Mouse (Mus musculus) neural tube, embryonic 11.5 days (tissue): ENCODE measurements around the gene Nudt11. TPM values are rescaled to one million over a fixed set of nuclear protein-coding genes. Genes with fewer than 3 reads are reported as not detected.
"Not testable (repeated sequence)": the region's sequence is repeated elsewhere in the genome, so short reads cannot be mapped to it uniquely, and the experiment has no call there.

Experiments used
- ATAC-seq: fragments of 200-750 bp; cut with Nextera tagmentation; 2 replicates; pipeline ENCODE4 v1.8.0; 2017; ENCODE audit warnings: moderate number of reproducible peaks, mild to moderate bottlenecking, moderate TSS enrichment, moderate library complexity; ENCODE audit not compliant: insufficient read depth, low FRiP score, low TSS enrichment
- DNase-seq: peaks from one replicate; pipeline ENCODE4 v3.0.0-alpha.2; 2015; ENCODE audit warnings: low spot score
- H3K27ac ChIP-seq: fragments of 300-500 bp; sonication (generic); 2 replicates; pipeline ENCODE4 v1.5.1; 2014; ENCODE audit warnings: low read depth, mild to moderate bottlenecking, low read length
- H3K27me3 ChIP-seq: fragments of 300-500 bp; sonication (generic); 2 replicates; pipeline ENCODE4 v1.6.1; 2014; ENCODE audit warnings: mild to moderate bottlenecking, low read length, mixed read lengths; ENCODE audit not compliant: control insufficient read depth, insufficient read depth
- H3K36me3 ChIP-seq: fragments of 300-500 bp; sonication (generic); 2 replicates; pipeline ENCODE4 v1.6.1; 2014; ENCODE audit warnings: mild to moderate bottlenecking, low read length, moderate library complexity, mixed read lengths; ENCODE audit not compliant: control insufficient read depth, insufficient read depth
- H3K4me1 ChIP-seq: fragments of 300-500 bp; sonication (generic); 2 replicates; pipeline ENCODE4 v1.6.1; 2014; ENCODE audit warnings: low read length, mixed read lengths; ENCODE audit not compliant: control insufficient read depth, insufficient read depth
- H3K4me2 ChIP-seq: fragments of 300-500 bp; sonication (generic); 2 replicates; pipeline ENCODE4 v1.6.1; 2014; ENCODE audit warnings: low read depth, mild to moderate bottlenecking, moderate library complexity
- H3K4me3 ChIP-seq: fragments of 300-500 bp; sonication (generic); 2 replicates; pipeline ENCODE4 v1.5.1; 2014; ENCODE audit warnings: low read depth, low read length
- H3K9ac ChIP-seq: fragments of 300-500 bp; sonication (generic); 2 replicates; pipeline ENCODE4 v1.6.1; 2014; ENCODE audit warnings: mild to moderate bottlenecking, low read length
- H3K9me3 ChIP-seq: fragments of 300-500 bp; sonication (generic); 2 replicates; pipeline ENCODE4 v1.6.1; 2016; ENCODE audit warnings: low read length; ENCODE audit not compliant: control insufficient read depth
- WGBS: fragments of 180-500 bp; shearing (Covaris S2); extraction: QIAGEN DNeasy Blood & Tissue Kit; methylation state at CpG from one replicate; pipeline ENCODE4 v1.1.7; 2014; 5-methylcytosine and 5-hydroxymethylcytosine counted together
- polyA plus RNA-seq: library from polyadenylated mRNA; unstranded; fragments of >200 nt; fragmentation: Nextera tagmentation; extraction: Ambion mirVana; gene quantifications from 2 replicates; pipeline ENCODE4 v1.2.1, GENCODE M21; 2014

Nudt11 gene
- 12.8 and 13.6 TPM in 2 replicates for polyA plus RNA-seq

DNA sequence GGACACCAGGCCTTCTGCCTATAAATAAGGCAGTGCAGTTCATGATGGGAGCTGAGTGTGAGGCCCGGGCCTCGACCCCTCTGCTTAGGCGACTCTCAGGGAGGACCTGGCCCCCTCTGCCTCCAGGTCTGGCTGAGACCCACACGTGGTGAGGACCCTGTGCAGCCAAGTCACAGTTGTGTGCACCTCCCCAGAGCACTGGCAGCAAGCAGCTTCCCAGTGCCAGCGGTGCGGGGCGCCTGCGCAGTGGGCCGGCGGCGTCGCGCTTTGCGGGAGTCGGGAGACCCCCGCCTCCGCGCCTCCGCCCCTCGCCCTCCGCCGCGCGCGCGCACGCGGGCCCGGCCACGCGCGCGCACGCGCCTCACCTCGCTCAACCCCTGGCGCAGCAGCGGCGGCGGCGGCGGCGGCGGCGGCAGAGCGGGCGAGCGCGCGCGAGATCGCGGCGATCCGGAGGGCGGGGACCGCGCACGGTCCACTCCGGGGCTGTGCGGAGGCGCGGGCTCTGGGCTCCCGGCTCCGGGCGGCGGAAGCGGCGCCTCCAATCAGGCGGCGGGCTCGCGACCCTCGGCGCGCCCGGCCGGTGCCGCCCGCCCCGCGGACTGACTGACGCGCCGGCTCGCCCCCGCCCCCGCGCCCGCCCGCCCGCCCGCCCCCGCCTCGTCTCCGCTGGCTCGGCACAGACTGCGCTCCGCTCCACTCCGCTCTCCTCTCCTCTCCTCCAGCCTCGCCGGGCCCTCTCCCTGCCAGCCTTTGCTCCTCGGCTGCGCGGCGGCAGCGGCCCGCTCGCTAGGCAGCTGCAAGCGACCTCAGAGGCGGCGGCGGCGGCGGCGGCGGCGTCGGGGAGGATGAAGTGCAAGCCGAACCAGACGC, at the start of gene Nudt11:
TSS of gene Nudt11 (plus strand) at position 388 of the 870 bp plus-strand sequence.
- H3K4me1 ChIP-seq, H3K27ac ChIP-seq, H3K4me2 ChIP-seq, H3K9me3 ChIP-seq, H3K9ac ChIP-seq, H3K36me3 ChIP-seq, DNase-seq, H3K27me3 ChIP-seq, H3K4me3 ChIP-seq: not testable (repeated sequence)
- 3% methylated on average over 6 of the region's 121 CpGs for WGBS
- peak; percentile 87 for ATAC-seq

DNA sequence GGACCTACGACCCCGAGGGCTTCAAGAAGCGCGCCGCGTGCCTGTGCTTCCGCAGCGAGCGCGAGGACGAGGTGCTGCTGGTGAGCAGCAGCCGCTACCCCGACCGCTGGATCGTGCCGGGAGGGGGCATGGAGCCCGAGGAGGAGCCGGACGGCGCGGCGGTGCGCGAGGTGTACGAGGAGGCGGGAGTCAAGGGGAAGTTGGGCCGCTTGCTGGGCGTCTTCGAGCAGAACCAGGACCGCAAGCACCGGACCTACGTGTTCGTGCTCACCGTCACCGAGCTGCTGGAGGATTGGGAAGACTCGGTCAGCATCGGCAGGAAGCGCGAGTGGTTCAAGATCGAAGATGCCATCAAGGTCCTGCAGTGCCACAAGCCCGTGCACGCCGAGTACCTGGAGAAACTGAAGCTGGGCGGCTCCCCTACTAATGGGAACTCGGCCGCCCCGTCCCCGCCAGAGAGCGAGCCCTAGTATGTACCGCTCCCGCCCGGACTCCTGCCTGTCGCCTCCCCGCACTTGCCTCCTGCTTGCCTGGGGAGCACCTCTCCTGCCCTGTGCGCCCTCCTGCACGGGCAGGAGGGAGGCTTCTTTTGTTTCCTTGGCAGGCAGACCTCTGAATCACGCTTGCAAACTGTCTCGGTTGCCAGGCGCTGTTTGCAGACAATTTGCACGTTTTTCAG, 822 bp downstream of the Nudt11 start:
- ATAC-seq: peak; percentile 39
- H3K9ac ChIP-seq, H3K9me3 ChIP-seq, DNase-seq, H3K36me3 ChIP-seq, H3K27ac ChIP-seq, H3K4me1 ChIP-seq, H3K27me3 ChIP-seq, H3K4me2 ChIP-seq: not testable (repeated sequence)
- peak overlapping the region; percentile 32 for H3K4me3 ChIP-seq
- WGBS: 4% methylated on average over 4 of the region's 60 CpGs

DNA sequence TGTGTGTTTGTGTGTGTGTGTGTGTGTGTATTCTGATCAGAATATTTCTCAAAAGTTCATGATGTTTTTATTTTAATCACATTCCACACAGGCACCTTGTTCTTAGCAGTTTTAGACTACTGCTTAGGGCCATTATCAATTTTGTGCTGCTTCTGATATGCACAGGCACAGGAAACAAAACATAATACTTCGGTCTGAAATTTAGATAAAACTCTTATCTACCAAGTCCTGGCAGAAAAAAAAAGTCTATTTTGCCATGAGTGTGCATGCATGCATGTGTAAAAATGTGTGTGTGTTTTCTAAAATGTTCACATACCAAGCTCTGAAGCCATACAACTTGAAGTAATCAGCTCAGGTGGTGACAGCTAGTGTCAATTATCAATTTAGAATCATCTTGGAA, 14.3 kb downstream of the Nudt11 start:
- Histone ChIP-seq H3K36me3 (no peaks in the 10 kb centered on the region), H3K4me1 (no peaks in the 10 kb centered on the region)
- 93% methylated on average over 1 of the region's 1 CpGs for WGBS

DNA sequence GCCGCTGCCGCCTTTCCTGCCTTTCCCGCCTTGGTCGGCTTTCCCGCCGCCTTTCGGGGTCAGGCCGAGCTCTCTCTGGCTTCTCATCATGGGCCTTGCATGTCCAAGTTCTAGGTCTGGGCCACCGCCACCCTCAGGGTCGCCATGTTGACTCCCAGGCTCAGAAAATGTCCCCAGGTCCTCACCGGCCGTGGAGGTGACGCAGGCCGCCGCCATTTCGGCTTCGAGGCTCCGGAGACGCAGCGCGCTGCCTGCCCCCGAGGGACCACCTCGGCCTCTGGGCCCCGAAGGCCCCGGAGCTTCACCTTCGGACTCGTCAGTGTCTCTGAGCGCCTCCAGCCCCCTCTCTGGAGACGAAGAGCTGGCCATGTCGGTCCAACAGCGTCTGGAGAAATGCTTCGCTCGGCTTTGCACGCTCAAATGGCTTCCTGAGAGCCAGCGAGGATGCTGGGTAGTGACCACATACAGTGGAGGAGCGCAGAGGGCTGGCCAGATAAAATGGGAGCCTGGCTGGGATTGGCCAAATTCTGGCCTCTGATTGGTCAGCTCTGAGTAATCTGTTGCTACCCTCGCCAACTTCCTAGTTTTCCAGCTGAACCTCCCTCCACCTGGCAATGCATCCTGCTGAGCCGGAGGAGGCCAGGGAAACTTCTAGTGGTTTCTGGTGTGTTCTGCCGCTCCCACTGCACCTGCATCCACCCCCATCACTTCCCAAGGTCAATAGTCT, 35.9 kb downstream of the Nudt11 start, which contains the start of gene AU022751:
TSS of gene AU022751 (minus strand) at position 466 of the 727 bp plus-strand sequence.
- no peaks in the 10 kb centered on the region for H3K36me3 ChIP-seq
- no peak for DNase-seq
- H3K4me3 ChIP-seq: no peak within 1 kb of the TSS
- H3K27ac ChIP-seq: no peak within 1 kb of the TSS
- H3K4me1 ChIP-seq: no peaks in the 10 kb centered on the region
- no peak for ATAC-seq
- H3K9ac ChIP-seq: no peak within 1 kb of the TSS
- 90% methylated on average over 39 of the region's 39 CpGs for WGBS
- no peaks in the 10 kb centered on the region for H3K27me3 ChIP-seq
- peaks cover 5% of the 10 kb centered on the region for H3K9me3 ChIP-seq
- H3K4me2 ChIP-seq: no peak within 1 kb of the TSS

More for the DNA sequence above, 14.3 kb downstream of the Nudt11 start:
- Histone ChIP-seq H3K4me2 (no peak overlapping the region), H3K4me3 (no peak overlapping the region), H3K27me3 (no peaks in the 10 kb centered on the region), H3K9me3 (no peaks in the 10 kb centered on the region), H3K9ac (no peak overlapping the region), H3K27ac (no peak overlapping the region)
- DNase-seq: no peak
- no peak for ATAC-seq

DNA sequence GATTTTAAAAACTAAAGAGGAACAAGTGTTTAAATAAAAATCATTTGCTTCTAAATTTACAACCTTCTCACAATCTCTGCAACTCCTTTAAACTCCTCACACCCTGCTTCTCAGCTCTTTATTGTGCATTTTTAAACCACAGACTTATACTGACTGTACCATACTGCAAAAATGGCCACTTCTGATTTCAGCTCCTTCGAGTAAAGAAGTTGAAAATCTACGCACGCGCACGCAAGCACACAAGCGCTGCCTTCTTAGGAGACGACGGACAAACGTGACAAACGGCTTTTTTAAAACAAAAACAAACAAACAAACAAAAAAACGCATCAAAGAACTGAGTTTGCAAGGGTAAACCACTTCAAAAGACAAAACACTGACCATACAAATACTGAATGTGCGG, 44.3 kb downstream of the Nudt11 start:
- no peak for DNase-seq
- peak overlapping the region; percentile 39 for H3K9ac ChIP-seq

DNA sequence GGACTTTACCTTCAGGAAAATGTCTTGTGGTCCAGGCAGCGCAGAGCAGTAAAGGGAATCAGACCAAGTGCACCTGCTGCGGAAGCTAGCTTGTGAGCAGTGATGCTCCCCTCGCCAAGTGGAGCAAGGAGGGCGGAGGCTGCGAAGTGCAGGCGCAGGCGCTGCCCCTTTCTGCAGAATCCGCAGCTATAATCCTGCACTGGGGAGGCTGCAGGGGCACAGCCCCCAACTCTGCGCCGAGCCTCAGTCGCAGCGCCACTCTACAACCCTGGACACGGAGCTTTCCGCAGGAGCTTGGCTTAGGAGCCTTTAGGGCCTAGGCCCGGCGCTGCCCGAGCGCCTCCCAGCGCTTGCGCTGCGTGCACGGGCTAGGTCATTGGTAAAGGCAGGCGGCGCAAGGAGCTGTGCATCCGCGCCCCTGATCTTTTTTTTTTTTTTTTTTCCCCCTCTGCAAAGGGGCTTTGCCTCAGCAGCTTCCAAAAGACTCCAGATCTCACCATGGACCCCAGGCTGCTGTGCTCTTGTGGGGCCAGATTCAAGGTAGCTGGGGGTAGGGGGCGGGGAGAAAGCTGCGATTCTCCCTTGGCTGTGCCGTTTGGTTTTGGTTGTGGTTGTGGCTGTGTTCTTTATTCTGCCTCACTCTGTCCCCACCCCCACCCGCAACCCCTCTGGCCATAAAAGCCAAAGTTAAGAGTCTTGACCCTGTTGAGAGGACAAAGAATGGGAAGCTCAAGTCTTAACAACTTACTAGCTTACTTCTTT, 44.9 kb downstream of the Nudt11 start:
- Histone ChIP-seq H3K9me3 (no peaks in the 10 kb centered on the region), H3K36me3 (no peaks in the 10 kb centered on the region), H3K4me1 (no peaks in the 10 kb centered on the region), H3K27ac (no peak overlapping the region), H3K27me3 (no peaks in the 10 kb centered on the region), H3K4me3 (peak overlapping the region; percentile 30), H3K4me2 (peak overlapping the region; percentile 48), H3K9ac (peak overlapping the region; percentile 39)
- ATAC-seq: peak; percentile 94
- WGBS: 15% methylated on average over 26 of the region's 30 CpGs
- DNase-seq: peak; percentile 76

More for the DNA sequence above, 44.3 kb downstream of the Nudt11 start:
- Histone ChIP-seq H3K36me3 (no peaks in the 10 kb centered on the region), H3K27me3 (no peaks in the 10 kb centered on the region), H3K27ac (no peak overlapping the region), H3K4me3 (peak overlapping the region; percentile 30), H3K4me2 (peak overlapping the region; percentile 48), H3K9me3 (no peaks in the 10 kb centered on the region), H3K4me1 (no peaks in the 10 kb centered on the region)
- WGBS: 21% methylated on average over 12 of the region's 12 CpGs
- no peak for ATAC-seq
